Mouse (Mus musculus): ENCODE measurements around the gene Hist1h2ah. TPM values are rescaled to one million over a fixed set of nuclear protein-coding genes. Genes with fewer than 3 reads are reported as not detected.
"Not testable (repeated sequence)": the region's sequence is repeated elsewhere in the genome, so short reads cannot be mapped to it uniquely, and the experiment has no call there.

Hist1h2ah gene
- total and polyA plus RNA-seq, 2 experiments from 2014 or later: 48.9 TPM; not detected in 1

DNA sequence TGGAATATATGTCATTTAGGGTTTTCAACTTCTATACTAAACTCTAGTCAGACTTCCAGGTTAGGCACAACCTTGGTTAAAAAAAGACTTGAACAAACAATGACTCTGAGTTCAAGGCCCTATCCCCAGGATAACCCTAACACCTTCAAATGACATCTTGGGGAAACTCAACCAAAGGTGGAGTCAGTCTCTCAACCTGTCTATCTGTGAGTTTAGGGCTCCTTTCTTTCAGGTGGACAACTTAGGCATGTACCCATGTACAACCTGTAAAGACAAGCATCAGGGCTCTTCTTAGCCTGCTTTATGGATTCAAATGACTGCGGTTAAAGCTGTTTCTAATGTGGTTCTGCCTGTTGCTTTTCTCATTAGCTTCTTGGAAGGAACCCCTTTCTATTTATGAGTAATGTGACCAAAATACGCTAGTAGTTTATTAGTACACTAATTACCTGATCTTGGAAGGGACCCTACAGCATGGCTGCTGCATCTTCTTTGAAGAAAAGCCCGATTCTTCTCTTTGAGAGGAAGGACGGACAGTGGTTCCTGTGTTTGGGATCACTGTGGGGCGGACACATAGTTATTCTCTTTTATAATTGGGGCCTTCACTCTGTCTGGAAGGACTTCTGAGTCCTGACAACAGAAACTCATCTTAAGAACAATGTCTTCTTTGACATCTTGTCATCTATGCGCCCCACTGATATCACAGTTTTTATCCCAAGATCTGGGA, 9.2 kb upstream of the Hist1h2ah start:
- Histone ChIP-seq H3K9me3 (replicated peaks; ENCODE audit: control insufficient read depth, low read length) (no peaks in the 10 kb centered on the region), H3K4me3 (ENCODE audit: low read depth, low read length) (no peak overlapping the region), H3K4me1 (ENCODE audit: control insufficient read depth, insufficient read depth) (peaks cover 21% of the 10 kb centered on the region), H3K27me3 (ENCODE audit: control insufficient read depth, insufficient read depth, low read length) (no peaks in the 10 kb centered on the region), H3K4me2 (ENCODE audit: low read depth, low read length) (no peak overlapping the region), H3K9ac (replicated peaks; ENCODE audit: low read depth, low read length) (no peak overlapping the region), H3K36me3 (replicated peaks; ENCODE audit: control insufficient read depth, insufficient read depth, low read length) (no peaks in the 10 kb centered on the region), H3K27ac (ENCODE audit: low read depth) (no peak overlapping the region)
- no peak for TF ChIP-seq CTCF (IDR thresholded peaks at IDR 0.05; ENCODE audit: low read depth)
- TF ChIP-seq EP300 (IDR thresholded peaks at IDR 0.05; ENCODE audit: low read depth): no peak
- DNase-seq (ENCODE audit: low spot score) (no peak), ATAC-seq (ENCODE audit: insufficient read depth, low read depth) (no peak)
- WGBS: 87% methylated on average over 6 of the region's 6 CpGs

DNA sequence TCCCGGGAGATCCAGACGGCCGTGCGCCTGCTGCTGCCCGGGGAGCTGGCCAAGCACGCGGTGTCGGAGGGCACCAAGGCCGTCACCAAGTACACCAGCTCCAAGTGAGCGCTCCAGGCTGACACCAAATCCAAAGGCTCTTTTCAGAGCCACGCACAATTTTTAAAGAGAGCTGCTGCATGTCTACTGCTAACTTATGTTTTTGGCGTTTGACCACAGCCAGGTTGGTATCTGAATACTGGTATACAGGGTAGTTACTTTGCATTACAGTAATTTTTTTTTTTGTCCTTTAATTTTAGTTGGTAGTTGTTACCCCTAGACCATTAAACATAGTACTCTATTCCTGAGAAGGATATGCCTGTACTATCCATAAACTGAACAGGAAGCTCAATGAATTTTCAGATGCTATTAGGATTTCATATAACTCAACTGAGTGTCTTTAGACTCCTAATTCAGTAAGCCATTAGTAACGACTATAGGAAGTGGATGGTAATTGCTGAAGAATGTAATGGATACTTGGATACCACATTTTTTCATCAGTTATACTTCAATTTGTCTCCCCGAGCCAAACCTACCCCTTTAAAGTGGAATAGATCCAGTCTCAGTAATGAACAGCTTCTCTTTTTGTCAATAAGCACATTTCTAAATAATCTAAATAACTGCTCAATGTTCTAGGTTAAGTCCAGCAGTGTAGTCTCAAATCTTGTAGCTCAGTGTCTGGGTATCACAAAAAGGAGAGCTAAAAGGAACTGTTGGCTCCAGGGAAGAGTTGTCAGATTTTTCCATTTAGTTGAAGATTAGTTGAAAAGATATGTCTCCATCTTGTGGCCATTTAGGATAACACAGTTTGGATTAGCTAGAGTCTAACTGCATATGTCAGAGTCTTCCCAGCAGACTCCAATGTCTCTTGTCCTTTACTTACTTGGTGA, 8.4 kb upstream of the Hist1h2ah start:
- peak; percentile 10 for ATAC-seq (ENCODE audit: insufficient read depth, low read depth)
- peak; percentile 78 for DNase-seq (ENCODE audit: low spot score)
- no peaks in the 10 kb centered on the region for H3K9me3 ChIP-seq (replicated peaks; ENCODE audit: control insufficient read depth, low read length)

DNA sequence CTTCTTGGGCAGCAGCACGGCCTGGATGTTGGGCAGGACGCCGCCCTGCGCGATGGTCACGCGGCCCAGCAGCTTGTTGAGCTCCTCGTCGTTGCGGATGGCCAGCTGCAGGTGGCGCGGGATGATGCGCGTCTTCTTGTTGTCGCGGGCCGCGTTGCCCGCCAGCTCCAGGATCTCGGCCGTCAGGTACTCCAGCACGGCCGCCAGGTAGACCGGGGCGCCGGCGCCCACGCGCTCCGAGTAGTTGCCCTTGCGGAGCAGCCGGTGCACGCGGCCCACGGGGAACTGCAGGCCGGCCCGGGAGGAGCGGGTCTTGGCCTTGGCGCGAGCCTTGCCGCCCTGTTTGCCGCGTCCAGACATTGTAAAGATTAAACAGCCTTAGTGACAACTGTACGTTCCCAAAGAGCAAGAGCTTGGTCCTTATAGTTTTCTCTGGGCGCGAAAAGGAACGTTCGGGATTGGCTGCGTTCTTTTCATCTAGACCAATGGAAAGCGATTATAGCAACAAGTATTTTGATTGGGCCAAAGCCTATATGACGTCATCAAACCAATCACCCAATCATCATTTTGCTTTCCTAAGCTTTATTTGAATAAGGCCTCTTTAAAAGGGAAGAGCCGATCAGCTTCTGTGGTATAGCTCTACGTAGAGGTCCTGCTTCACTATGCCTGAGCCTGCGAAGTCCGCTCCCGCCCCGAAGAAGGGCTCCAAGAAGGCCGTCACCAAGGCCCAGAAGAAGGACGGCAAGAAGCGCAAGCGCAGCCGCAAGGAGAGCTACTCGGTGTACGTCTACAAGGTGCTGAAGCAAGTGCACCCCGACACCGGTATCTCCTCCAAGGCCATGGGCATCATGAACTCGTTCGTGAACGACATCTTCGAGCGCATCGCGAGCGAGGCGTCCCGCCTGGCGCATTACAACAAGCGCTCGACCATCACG, 7.5 kb upstream of the Hist1h2ah start, which contains the start of the genes Hist1h2ag and Hist1h2bj:
Hist1h2ag (minus strand) TSS at position 377 of the 935 bp plus-strand sequence.
Hist1h2bj (plus strand) TSS at position 647 of the 935 bp plus-strand sequence.
- H3K27me3 ChIP-seq (ENCODE audit: control insufficient read depth, insufficient read depth, low read length); H3K9me3 ChIP-seq (replicated peaks; ENCODE audit: control insufficient read depth, low read length); H3K36me3 ChIP-seq (replicated peaks; ENCODE audit: control insufficient read depth, insufficient read depth, low read length): not testable (repeated sequence)
- H3K9ac ChIP-seq (replicated peaks; ENCODE audit: low read depth, low read length): peak within 1 kb of the TSS; percentile 57
- DNase-seq (ENCODE audit: low spot score): peak; percentile 97
- H3K4me2 ChIP-seq (ENCODE audit: low read depth, low read length): peak within 1 kb of the TSS; percentile 59
- H3K4me3 ChIP-seq (ENCODE audit: low read depth, low read length): peak within 1 kb of the TSS; percentile 40
- WGBS: 0% methylated on average over 34 of the region's 80 CpGs
- H3K27ac ChIP-seq (ENCODE audit: low read depth): peak within 1 kb of the TSS; percentile 83
- peaks cover 21% of the 10 kb centered on the region for H3K4me1 ChIP-seq (ENCODE audit: control insufficient read depth, insufficient read depth)
- peak; percentile 85 for ATAC-seq (ENCODE audit: insufficient read depth, low read depth)

More for the DNA sequence above, 8.4 kb upstream of the Hist1h2ah start:
- Histone ChIP-seq H3K27ac (ENCODE audit: low read depth) (peak overlapping the region; percentile 83; the same call in 1 of the 2 replicates), H3K9ac (replicated peaks; ENCODE audit: low read depth, low read length) (no peak overlapping the region; the same call in 1 of the 2 replicates), H3K27me3 (ENCODE audit: control insufficient read depth, insufficient read depth, low read length) (no peaks in the 10 kb centered on the region), H3K4me3 (ENCODE audit: low read depth, low read length) (peak overlapping the region; percentile 40), H3K4me1 (ENCODE audit: control insufficient read depth, insufficient read depth) (peaks cover 21% of the 10 kb centered on the region), H3K36me3 (replicated peaks; ENCODE audit: control insufficient read depth, insufficient read depth, low read length) (no peaks in the 10 kb centered on the region), H3K4me2 (ENCODE audit: low read depth, low read length) (peak overlapping the region; percentile 59)
- 2% methylated on average over 9 of the region's 14 CpGs for WGBS
- peak; percentile 56 for TF ChIP-seq CTCF (IDR thresholded peaks at IDR 0.05; ENCODE audit: low read depth)
- no peak for TF ChIP-seq EP300 (IDR thresholded peaks at IDR 0.05; ENCODE audit: low read depth)

DNA sequence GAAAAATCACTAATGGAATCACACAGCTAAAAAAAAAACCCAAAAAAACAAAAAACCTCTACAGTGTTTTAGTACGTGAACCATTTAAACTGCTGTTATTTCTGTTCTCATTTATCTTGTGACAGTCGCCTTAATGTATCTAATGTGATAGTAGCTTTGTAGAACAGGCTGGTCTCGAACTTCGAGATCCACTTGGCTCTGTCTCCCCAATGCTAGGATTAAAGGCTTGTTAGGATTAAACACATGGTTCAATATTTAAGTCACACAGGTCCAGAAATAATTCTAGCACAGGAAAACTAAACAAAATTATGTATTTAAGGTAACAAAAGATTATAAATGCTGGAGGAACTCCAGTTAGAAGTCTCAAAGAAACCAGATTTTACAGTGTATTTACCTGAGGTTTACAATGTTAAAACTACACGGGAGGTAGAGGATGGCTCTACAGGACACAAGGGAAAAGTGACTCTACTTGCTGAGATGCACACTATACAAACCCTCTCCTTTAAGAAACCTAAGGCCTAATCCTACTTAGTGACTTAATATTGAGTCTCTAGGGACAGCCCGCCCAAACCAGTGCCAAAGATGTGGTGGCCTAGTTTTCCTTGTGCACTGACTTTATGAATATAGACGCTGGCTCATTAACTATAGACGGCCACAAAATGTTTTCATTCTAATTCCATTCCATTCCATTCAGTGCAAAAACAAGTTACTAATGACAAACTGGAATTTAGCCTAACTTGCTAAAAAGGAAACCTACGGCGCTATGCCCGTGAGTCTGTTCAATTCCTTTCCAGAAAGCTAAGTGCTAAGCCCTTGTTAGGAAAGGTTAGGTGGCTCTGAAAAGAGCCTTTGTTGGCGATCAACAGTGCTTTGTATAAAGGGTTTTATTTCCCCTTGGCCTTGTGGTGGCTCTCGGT, 6.5 kb upstream of the Hist1h2ah start:
- TF ChIP-seq CTCF (IDR thresholded peaks at IDR 0.05; ENCODE audit: low read depth): no peak
- no peak for TF ChIP-seq EP300 (IDR thresholded peaks at IDR 0.05; ENCODE audit: low read depth)
- Histone ChIP-seq H3K9ac (replicated peaks; ENCODE audit: low read depth, low read length) (peak overlapping the region; percentile 57), H3K4me2 (ENCODE audit: low read depth, low read length) (peak overlapping the region; percentile 57), H3K27ac (ENCODE audit: low read depth) (peak overlapping the region; percentile 77), H3K4me1 (ENCODE audit: control insufficient read depth, insufficient read depth) (peaks cover 21% of the 10 kb centered on the region), H3K4me3 (ENCODE audit: low read depth, low read length) (peak overlapping the region; percentile 40), H3K27me3 (ENCODE audit: control insufficient read depth, insufficient read depth, low read length) (no peaks in the 10 kb centered on the region), H3K36me3 (replicated peaks; ENCODE audit: control insufficient read depth, insufficient read depth, low read length) (no peaks in the 10 kb centered on the region), H3K9me3 (replicated peaks; ENCODE audit: control insufficient read depth, low read length) (no peaks in the 10 kb centered on the region)
- ATAC-seq (ENCODE audit: insufficient read depth, low read depth): no peak
- WGBS: 6% methylated on average over 13 of the region's 13 CpGs
- no peak for DNase-seq (ENCODE audit: low spot score)

Data from heart, postnatal 0 days (tissue).